Mouse (Mus musculus) stomach, embryonic 16.5 days (tissue): Measurements from ENCODE around the gene Gpatch4. TPM values are rescaled to one million over a fixed set of nuclear protein-coding genes. Genes with fewer than 3 reads are reported as not detected.

ENCODE experiments used
- ATAC-seq: fragments of 200-750 bp; cut with Nextera tagmentation; 2 replicates; pipeline ENCODE4 v1.8.0; 2017; ENCODE audit warnings: moderate number of reproducible peaks, moderate TSS enrichment; ENCODE audit not compliant: insufficient read depth, low FRiP score
- H3K27ac ChIP-seq: fragments of 300-500 bp; sonication (generic); 2 replicates; pipeline ENCODE4 v1.5.1; 2014; ENCODE audit warnings: low read length
- H3K27me3 ChIP-seq: fragments of 300-500 bp; sonication (generic); 2 replicates; pipeline ENCODE4 v1.6.1; 2014; ENCODE audit warnings: low read length, control low read depth, mixed read lengths; ENCODE audit not compliant: control insufficient read depth, insufficient read depth
- H3K36me3 ChIP-seq: fragments of 300-500 bp; sonication (generic); 2 replicates; pipeline ENCODE4 v1.6.1; 2014; ENCODE audit warnings: low read length; ENCODE audit not compliant: control insufficient read depth, insufficient read depth
- H3K4me1 ChIP-seq: fragments of 300-500 bp; sonication (generic); 2 replicates; pipeline ENCODE4 v1.6.1; 2014; ENCODE audit warnings: low read length, control low read depth, mixed read lengths; ENCODE audit not compliant: control insufficient read depth, insufficient read depth
- H3K4me2 ChIP-seq: fragments of 300-500 bp; sonication (generic); 2 replicates; pipeline ENCODE4 v1.6.1; 2014; ENCODE audit warnings: low read depth, low read length, mixed read lengths
- H3K4me3 ChIP-seq: fragments of 300-500 bp; sonication (generic); replicated peaks from 2 replicates; pipeline ENCODE4 v1.5.1; 2014; ENCODE audit warnings: mild to moderate bottlenecking, low read length
- H3K9ac ChIP-seq: fragments of 300-500 bp; sonication (generic); 2 replicates; pipeline ENCODE4 v1.6.1; 2014; ENCODE audit warnings: low read length
- H3K9me3 ChIP-seq: fragments of 300-500 bp; sonication (generic); replicated peaks from 2 replicates; pipeline ENCODE4 v1.6.1; 2016; ENCODE audit warnings: low read length, control low read depth; ENCODE audit not compliant: control insufficient read depth
- WGBS: fragments of 180-500 bp; shearing (Covaris S2); extraction: QIAGEN DNeasy Blood & Tissue Kit; methylation state at CpG from one replicate; pipeline ENCODE4 v1.1.7; 2014; 5-methylcytosine and 5-hydroxymethylcytosine counted together
- polyA plus RNA-seq: library from polyadenylated mRNA; unstranded; fragments of >200 nt; fragmentation: Nextera tagmentation; extraction: Ambion mirVana; gene quantifications from 2 replicates; pipeline ENCODE4 v1.2.1, GENCODE M21; 2015

Gene Gpatch4
- polyA plus RNA-seq, 1 experiment from 2014 or later = 30.1 TPM

DNA sequence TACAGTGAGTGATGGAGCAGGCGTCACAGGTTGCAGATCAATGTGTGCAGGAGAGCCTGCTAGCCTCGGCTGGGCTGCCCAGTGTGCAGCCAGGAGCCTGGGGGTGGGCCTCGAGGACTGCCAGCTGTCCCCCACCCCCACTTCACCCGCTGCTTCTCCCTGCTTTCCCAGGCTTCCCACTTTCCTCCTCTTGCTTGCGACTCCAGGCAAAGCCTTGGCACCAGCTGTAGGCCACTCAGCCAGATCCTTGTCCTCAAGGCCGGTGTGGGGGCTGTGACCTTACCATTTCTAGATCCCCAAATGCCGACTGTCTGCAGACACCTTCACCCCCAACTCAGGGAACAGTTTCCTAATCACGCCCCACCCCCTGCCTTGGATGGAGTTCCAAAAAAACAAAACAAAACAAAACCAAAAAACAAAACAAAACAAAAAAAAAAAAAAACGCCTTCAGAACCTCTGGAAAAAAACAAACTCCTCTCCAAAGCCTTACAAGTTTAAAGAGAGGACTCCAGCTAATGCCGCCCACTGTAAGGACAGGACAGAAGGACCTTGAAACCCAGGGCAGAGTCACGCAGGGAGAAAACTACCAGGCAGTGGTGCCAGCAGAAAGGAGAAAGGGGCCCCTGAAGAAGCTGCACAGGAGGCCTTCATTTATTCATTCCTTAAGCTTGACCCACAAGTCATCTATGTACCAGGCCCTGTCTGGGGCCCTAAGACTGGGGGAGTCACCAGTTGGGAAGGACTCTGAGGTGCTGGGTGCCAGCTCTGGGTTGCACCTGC is 41.9 kb upstream of the Gpatch4 start:
- Histone ChIP-seq H3K9me3 (no peaks in the 10 kb centered on the region; the same call in 1 of the 2 replicates), H3K4me3 (no peak overlapping the region), H3K27ac (no peak overlapping the region), H3K9ac (no peak overlapping the region), H3K27me3 (peaks cover 76% of the 10 kb centered on the region), H3K4me2 (no peak overlapping the region), H3K4me1 (peaks cover 11% of the 10 kb centered on the region), H3K36me3 (no peaks in the 10 kb centered on the region)
- no peak for ATAC-seq
- 15% methylated on average over 11 of the region's 11 CpGs for WGBS

DNA sequence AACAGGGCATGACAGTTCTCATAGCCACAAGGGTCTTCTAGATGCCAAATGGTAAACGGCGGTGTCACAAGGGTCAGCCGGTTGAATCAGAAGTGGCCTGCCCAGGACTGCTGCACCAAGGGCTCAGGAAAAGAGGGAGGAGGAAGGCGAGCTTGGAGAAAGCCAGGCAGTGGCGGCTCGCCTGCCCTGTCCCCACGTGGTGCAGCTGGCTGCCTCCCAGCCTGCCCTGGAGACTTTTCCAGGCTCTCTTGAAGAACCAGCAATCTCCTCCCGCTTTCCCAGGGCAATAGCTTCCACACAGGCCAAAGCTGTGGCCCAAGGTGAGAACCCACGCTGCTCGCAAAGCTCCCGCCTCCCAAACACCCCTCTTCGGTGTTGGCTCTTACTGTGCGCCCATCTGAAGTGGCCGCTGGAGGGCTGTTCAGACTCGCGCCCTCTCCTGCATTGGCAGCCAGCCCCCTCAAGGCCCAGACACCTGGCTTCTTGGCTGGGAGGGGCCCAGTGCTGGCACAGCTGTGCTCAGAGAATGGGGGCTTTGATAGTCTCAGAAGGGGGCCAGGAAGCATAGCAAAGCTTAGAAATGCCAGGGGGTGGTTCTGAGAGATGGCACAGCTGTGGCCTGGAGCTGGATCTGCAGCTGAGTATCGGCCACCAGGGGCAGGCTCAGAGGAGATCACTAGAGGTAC is 40.5 kb upstream of the Gpatch4 start:
- no peak overlapping the region for H3K4me3 ChIP-seq
- peaks cover 61% of the 10 kb centered on the region for H3K27me3 ChIP-seq
- no peak overlapping the region for H3K4me2 ChIP-seq
- H3K27ac ChIP-seq = no peak overlapping the region
- no peaks in the 10 kb centered on the region for H3K36me3 ChIP-seq
- peaks cover 11% of the 10 kb centered on the region for H3K4me1 ChIP-seq
- WGBS = 5% methylated on average over 17 of the region's 17 CpGs
- H3K9ac ChIP-seq = no peak overlapping the region
- no peaks in the 10 kb centered on the region; the same call in 1 of the 2 replicates for H3K9me3 ChIP-seq
- ATAC-seq = no peak

DNA sequence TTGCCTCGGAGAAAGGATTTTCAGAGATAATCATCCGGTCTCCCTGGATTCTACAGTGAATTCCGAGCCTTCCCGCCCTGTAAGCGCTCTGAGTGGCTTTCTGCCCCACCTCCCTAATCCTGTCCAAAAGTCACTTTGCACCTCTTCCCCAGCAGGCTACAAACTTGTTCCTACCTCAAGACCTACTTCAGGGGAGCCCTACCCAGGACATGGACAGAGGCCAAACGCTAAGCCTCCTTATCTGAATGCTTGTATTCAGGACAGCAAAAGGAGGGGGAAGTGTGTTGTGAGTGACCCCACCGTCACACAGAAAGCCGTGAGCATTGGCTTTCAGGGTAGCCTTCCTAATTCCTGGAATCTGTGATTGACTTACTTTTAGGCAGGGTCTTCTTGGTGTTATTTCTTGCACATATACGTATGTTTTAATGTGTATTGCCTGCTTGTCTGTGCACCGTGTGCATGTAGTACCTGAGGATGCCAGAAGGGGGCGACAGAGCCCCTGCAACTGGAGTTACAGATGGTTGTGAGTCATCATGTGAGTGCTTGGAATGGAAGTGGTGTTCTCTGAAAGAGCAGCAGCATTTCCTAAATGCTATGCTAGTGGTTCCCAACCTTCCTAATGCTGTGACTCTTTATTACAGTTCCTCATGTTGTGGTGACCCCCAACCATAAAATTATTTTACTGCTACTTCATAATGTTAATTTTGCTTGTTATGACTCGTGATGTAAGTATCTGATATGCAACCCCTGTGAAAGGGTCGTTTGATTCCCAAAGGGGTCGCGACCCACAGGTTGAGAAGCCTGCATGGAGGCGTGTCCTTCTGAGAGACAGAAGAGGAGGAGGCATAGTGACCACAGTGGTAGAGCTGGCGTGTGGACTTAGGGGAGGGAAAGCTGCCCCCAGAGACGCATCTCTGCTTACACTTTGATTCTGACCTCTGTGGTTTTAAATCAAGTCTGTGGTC is 36.8 kb upstream of the Gpatch4 start:
- Histone ChIP-seq H3K4me1 (no peaks in the 10 kb centered on the region), H3K4me2 (no peak overlapping the region)

DNA sequence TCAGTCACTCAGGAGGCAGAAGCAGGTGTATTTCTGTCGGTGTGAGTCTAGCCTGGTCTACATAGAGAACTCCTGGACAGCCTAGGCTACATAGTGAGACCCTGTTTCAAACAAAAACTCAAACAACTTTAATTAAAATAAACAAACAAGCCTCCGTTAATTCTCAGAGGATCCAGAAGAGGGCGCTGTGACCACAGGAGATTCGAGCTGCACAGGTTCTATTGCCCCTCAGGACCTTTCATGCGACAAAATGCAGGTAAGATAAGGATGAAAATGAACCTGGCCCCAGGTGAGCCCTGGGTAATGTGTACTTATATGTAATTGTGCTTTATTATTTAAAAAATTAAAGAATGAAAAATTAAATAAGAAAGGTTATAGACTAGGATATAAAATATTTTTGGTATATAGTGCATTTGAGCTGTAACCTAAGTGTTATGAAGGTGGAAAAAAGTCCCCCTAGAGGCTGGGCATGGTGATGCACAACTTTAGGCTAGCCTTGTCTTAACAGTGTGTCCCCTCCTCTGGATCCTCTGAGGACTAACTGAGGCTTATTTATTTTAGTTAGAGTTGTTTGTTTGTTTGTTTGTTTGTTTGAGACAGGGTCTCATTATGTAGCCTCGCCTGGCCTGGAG is 32.2 kb upstream of the Gpatch4 start:
- H3K4me2 ChIP-seq = no peak overlapping the region
- 8% methylated on average over 6 of the region's 6 CpGs for WGBS
- no peaks in the 10 kb centered on the region for H3K27me3 ChIP-seq
- no peaks in the 10 kb centered on the region for H3K4me1 ChIP-seq
- no peaks in the 10 kb centered on the region; the same call in 1 of the 2 replicates for H3K9me3 ChIP-seq
- H3K36me3 ChIP-seq = no peaks in the 10 kb centered on the region
- no peak for ATAC-seq
- no peak overlapping the region for H3K27ac ChIP-seq
- no peak overlapping the region for H3K4me3 ChIP-seq
- H3K9ac ChIP-seq = no peak overlapping the region

More for the DNA sequence above, 36.8 kb upstream of the Gpatch4 start:
- H3K27me3 ChIP-seq = peaks cover 25% of the 10 kb centered on the region
- H3K36me3 ChIP-seq = no peaks in the 10 kb centered on the region
- no peak overlapping the region for H3K9ac ChIP-seq
- H3K9me3 ChIP-seq = no peaks in the 10 kb centered on the region; the same call in 1 of the 2 replicates
- ATAC-seq = no peak
- H3K27ac ChIP-seq = no peak overlapping the region
- 66% methylated on average over 18 of the region's 18 CpGs for WGBS
- H3K4me3 ChIP-seq = no peak overlapping the region

GRCm38 (mm10) chr3:88022322-88023191 is 20.4 kb upstream of the Gpatch4 start:
- Histone ChIP-seq H3K9ac (peak overlapping the region; percentile 60), H3K4me1 (peaks cover 14% of the 10 kb centered on the region), H3K4me3 (peak overlapping the region; percentile 65), H3K27ac (no peak overlapping the region), H3K9me3 (no peaks in the 10 kb centered on the region), H3K27me3 (peaks cover 63% of the 10 kb centered on the region), H3K4me2 (peak overlapping the region; percentile 100), H3K36me3 (no peaks in the 10 kb centered on the region)
- peak; percentile 91 for ATAC-seq
- WGBS = 2% methylated on average over 66 of the region's 66 CpGs

DNA sequence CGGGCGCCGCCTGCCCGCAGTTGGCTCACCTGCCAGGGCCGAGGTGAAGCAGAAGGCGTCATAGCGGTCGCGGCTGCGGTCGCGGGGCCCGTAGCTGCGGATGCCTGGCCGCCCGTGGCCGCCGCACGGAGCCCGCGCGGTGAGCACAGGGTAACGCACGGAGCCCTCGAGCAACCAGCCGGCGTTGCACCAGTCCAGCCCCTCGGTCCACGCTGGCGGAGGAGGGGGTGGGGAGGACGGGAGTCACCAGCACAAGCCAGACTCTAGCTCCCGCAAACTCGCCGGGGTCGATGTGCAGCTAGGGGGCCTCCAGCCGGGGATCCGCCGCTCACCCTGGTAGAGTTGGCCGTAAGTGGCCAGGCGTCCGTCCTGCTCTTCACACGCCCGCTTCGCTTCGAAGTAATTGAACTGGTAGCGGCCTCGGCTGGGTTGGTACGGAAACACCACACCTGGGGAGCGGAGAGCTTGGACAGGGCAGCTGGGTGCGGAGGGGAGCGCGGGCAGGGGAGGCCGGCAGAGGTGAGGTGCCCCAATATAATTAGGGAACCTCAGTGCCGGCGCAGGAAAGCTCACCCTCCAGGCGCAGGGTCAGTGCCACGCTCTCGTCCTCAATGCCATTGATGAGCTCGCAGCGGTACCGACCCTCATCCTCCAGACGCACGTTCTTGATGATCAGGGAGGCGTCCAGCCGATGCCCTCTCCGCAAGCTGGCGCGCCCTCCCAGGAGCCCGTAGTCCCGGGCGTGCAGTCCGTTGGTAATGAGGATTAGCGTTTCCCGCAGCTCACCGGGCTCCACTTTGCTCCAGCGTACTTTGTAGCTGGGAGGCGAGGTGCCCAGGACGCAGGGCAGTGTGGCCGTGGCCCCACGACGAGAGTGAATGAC is 19.5 kb upstream of the Gpatch4 start:
- Histone ChIP-seq H3K4me2 (peak overlapping the region; percentile 100), H3K9ac (peak overlapping the region; percentile 60), H3K4me1 (peaks cover 14% of the 10 kb centered on the region), H3K4me3 (peak overlapping the region; percentile 65), H3K27me3 (peaks cover 63% of the 10 kb centered on the region), H3K36me3 (no peaks in the 10 kb centered on the region), H3K27ac (no peak overlapping the region), H3K9me3 (peaks cover 7% of the 10 kb centered on the region; the same call in 1 of the 2 replicates)
- under 1% methylated on average over 81 of the region's 81 CpGs for WGBS
- ATAC-seq = 0 out of 2 replicates have a peak, but pooled peaks have one; percentile 37

GRCm38 (mm10) chr3:88026823-88027222 is 16.1 kb upstream of the Gpatch4 start:
- H3K27me3 ChIP-seq = peaks cover 47% of the 10 kb centered on the region
- H3K4me3 ChIP-seq = no peak overlapping the region
- H3K9ac ChIP-seq = no peak overlapping the region

More at GRCm38 (mm10) chr3:88026823-88027222, 16.1 kb upstream of the Gpatch4 start:
- no peak overlapping the region for H3K4me2 ChIP-seq
- no peak overlapping the region for H3K27ac ChIP-seq
- peaks cover 14% of the 10 kb centered on the region for H3K4me1 ChIP-seq
- no peaks in the 10 kb centered on the region for H3K36me3 ChIP-seq
- no peak for ATAC-seq
- 65% methylated on average over 7 of the region's 7 CpGs for WGBS
- H3K9me3 ChIP-seq = peaks cover 7% of the 10 kb centered on the region; the same call in 1 of the 2 replicates
